Mouse (Mus musculus): ENCODE results near the gene Prdm11.

DNA sequence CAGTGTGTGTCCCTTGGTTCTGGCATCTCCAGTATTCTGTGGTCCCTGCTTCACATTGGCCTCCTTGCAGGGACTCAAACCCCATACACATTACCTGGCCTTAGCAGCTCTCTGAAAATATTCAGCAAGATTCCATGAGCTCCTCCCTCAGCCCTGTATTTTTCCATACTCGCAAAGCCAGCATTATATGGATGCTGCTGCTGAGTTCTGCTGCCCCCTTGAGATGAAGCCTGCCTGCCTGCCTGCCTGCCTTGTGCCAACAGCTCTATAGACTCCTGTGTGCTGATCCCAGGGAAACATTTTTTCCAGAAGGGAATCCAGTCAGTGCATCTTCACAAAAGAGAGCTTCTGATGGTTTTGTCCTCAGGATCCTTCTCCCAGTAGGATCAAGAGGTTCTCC is 5.9 kb upstream of the Prdm11 start:
- no peak for TF ChIP-seq CTCF (IDR thresholded peaks at IDR 0.05; ENCODE audit: low read depth, low read length)
- no peak for TF ChIP-seq POLR2A (IDR thresholded peaks at IDR 0.05; ENCODE audit: extremely low read depth, insufficient read depth, low read length)
